Mouse (Mus musculus) MEL (cell line): ENCODE results near the gene Tmem121. TPM values are rescaled to one million over a fixed set of nuclear protein-coding genes. Genes with fewer than 3 reads are reported as not detected.

Experiments
- DNase-seq: peaks from one replicate; pipeline ENCODE4 v3.0.0; 2011; ENCODE audit warnings: low read depth, low spot score
- H3K27ac ChIP-seq: 2 replicates; pipeline ENCODE4 v1.5.1; 2012; ENCODE audit warnings: low read depth, mild to moderate bottlenecking, control low read depth, low read length, moderate library complexity; ENCODE audit not compliant: control insufficient read depth
- H3K27me3 ChIP-seq, 2 experiments: fragments of 150-350 bp in 1 of 2; sonication (generic) in 1 of 2; 2 replicates each; pipeline ENCODE4 v1.6.1; 2012; ENCODE audit warnings: low read length in 2 of 2, mild to moderate bottlenecking in 2 of 2, improper control_type of control experiment in 1 of 2, moderate library complexity in 1 of 2; ENCODE audit not compliant: insufficient read depth in 2 of 2, control insufficient read depth in 1 of 2
- H3K36me3 ChIP-seq, 2 experiments: 2 replicates each; pipeline ENCODE4 v1.6.1; 2012 to 2014; ENCODE audit warnings: low read length in 2 of 2, improper control_type of control experiment in 1 of 2, inconsistent platforms in 1 of 2, mild to moderate bottlenecking in 1 of 2; ENCODE audit not compliant: insufficient read depth in 2 of 2, control insufficient read depth in 1 of 2
- H3K4me1 ChIP-seq, 2 experiments: fragments of 150-350 bp in 1 of 2; sonication (generic) in 1 of 2; 2 replicates each; pipeline ENCODE4 v1.6.1; 2012; ENCODE audit warnings: low read length in 2 of 2, improper control_type of control experiment in 1 of 2, mild to moderate bottlenecking in 1 of 2; ENCODE audit not compliant: insufficient read depth in 2 of 2, control insufficient read depth in 1 of 2
- H3K4me3 ChIP-seq, 2 experiments: fragments of 150-350 bp in 1 of 2; sonication (generic) in 1 of 2; 2 replicates each; pipeline ENCODE4 v1.5.1; 2012; ENCODE audit warnings: low read depth in 2 of 2, low read length in 2 of 2, mild to moderate bottlenecking in 2 of 2, moderate library complexity in 2 of 2, control low read depth in 1 of 2, improper control_type of control experiment in 1 of 2; ENCODE audit not compliant: control insufficient read depth in 1 of 2, insufficient read depth in 1 of 2
- H3K79me2 ChIP-seq: 2 replicates; pipeline ENCODE4 v1.6.1; 2012; ENCODE audit warnings: mild to moderate bottlenecking, low read length, moderate library complexity; ENCODE audit not compliant: control insufficient read depth, poor library complexity, insufficient read depth
- H3K9ac ChIP-seq: 2 replicates; pipeline ENCODE4 v1.6.1; 2012; ENCODE audit warnings: low read depth, mild to moderate bottlenecking, control low read depth, low read length, moderate library complexity; ENCODE audit not compliant: control insufficient read depth, poor library complexity, severe bottlenecking
- H3K9me3 ChIP-seq: fragments of 150-350 bp; sonication (generic); replicated peaks from 2 replicates; pipeline ENCODE4 v1.6.1; 2012; ENCODE audit warnings: mild to moderate bottlenecking, low read length, improper control_type of control experiment, moderate library complexity; ENCODE audit not compliant: insufficient read depth
- CHD1 ChIP-seq: IDR thresholded peaks from 2 replicates; pipeline ENCODE4 v1.6.1; 2012; ENCODE audit warnings: low read depth, mild to moderate bottlenecking, inconsistent platforms, low read length, improper control_type of control experiment
- CTCF ChIP-seq, 3 experiments: IDR thresholded peaks in 2 of 3; conservative IDR thresholded peaks in 1 of 3; 2 replicates each; pipeline ENCODE4 v1.5.1; 2011 to 2012; ENCODE audit warnings: low read length in 3 of 3, low read depth in 2 of 3, mild to moderate bottlenecking in 2 of 3, improper control_type of control experiment in 1 of 3, inconsistent platforms in 1 of 3, mixed read lengths in 1 of 3, moderate library complexity in 1 of 3; ENCODE audit not compliant: control insufficient read depth in 1 of 3, insufficient read depth in 1 of 3, poor library complexity in 1 of 3, severe bottlenecking in 1 of 3
- GATA1 ChIP-seq: IDR thresholded peaks from 2 replicates; pipeline ENCODE4 v1.6.1; 2011; ENCODE audit warnings: low read depth, low read length, improper control_type of control experiment
- HCFC1 ChIP-seq: IDR thresholded peaks from 2 replicates; pipeline ENCODE4 v1.6.1; 2012; ENCODE audit warnings: low read depth, mild to moderate bottlenecking, inconsistent platforms, low read length, improper control_type of control experiment, moderate library complexity
- MAFK ChIP-seq: IDR thresholded peaks from 2 replicates; pipeline ENCODE4 v1.6.1; 2011; ENCODE audit warnings: low read depth, mild to moderate bottlenecking, low read length, improper control_type of control experiment, borderline replicate concordance
- MAZ ChIP-seq: IDR thresholded peaks from 2 replicates; pipeline ENCODE4 v1.6.1; 2012; ENCODE audit warnings: low read depth, mild to moderate bottlenecking, inconsistent platforms, low read length, improper control_type of control experiment
- POLR2A ChIP-seq, 2 experiments: IDR thresholded peaks; 2 replicates each; pipeline ENCODE4 v1.6.1; 2011 to 2012; ENCODE audit warnings: low read length in 2 of 2, mild to moderate bottlenecking in 2 of 2, control low read depth in 1 of 2, improper control_type of control experiment in 1 of 2, low read depth in 1 of 2, moderate library complexity in 1 of 2; ENCODE audit not compliant: control insufficient read depth in 1 of 2, insufficient read depth in 1 of 2, poor library complexity in 1 of 2
- POLR2AphosphoS5 ChIP-seq: IDR thresholded peaks from 2 replicates; pipeline ENCODE4 v1.6.1; 2012; ENCODE audit warnings: low read depth, borderline replicate concordance, mild to moderate bottlenecking, inconsistent platforms, low read length, moderate library complexity, mixed read lengths
- RAD21 ChIP-seq: IDR thresholded peaks from 2 replicates; pipeline ENCODE4 v1.6.1; 2011; ENCODE audit warnings: mild to moderate bottlenecking, low read depth, low read length, improper control_type of control experiment
- polyA plus RNA-seq, 2 experiments: library from polyadenylated mRNA; stranded (reverse) in 1 of 2; unstranded in 1 of 2; fragments of >175 nt in 1 of 2; fragments of >200 nt in 1 of 2; gene quantifications; 2 replicates each; pipeline versions ENCODE4 v1.2.1 to v1.2.4; 2012; ENCODE audit warnings: low replicate concordance in 2 of 2, low read depth in 1 of 2; ENCODE audit not compliant: insufficient read length in 2 of 2, insufficient read depth in 1 of 2, missing spikeins in 1 of 2
- total RNA-seq: library from RNA; depleted of rRNA; stranded (reverse); fragments of 300-350 nt; gene quantifications from 2 replicates; pipeline ENCODE4 v1.2.3, GENCODE M21; 2012

Tmem121 gene
- total and polyA plus RNA-seq, 3 experiments: 17.0 to 35.2 TPM; not detected in 1

- no peak overlapping the region for H3K4me3 ChIP-seq
- H3K4me1 ChIP-seq: peaks cover 6 to 20% of the 10 kb centered on the region in 2 experiments
- H3K9me3 ChIP-seq: no peaks in the 10 kb centered on the region
- peaks cover 0 to 8% of the 10 kb centered on the region in 2 experiments; a peak in 2 of 4 replicates for H3K36me3 ChIP-seq
- no peak for DNase-seq
- no peak overlapping the region for H3K9ac ChIP-seq
- TF ChIP-seq GATA1: no peak
- H3K79me2 ChIP-seq: peaks cover 10% of the 10 kb centered on the region
- no peak overlapping the region for H3K27ac ChIP-seq
- no peaks in the 10 kb centered on the region for H3K27me3 ChIP-seq
These were observed 28.2 kb upstream of the Tmem121 start for GRCm38 (mm10) chr12:113157521-113157920.

GRCm38 (mm10) chr12:113157971-113158370, 27.8 kb upstream of the Tmem121 start:
- Histone ChIP-seq H3K4me3 (no peak overlapping the region), H3K36me3 (peaks cover 0 to 8% of the 10 kb centered on the region in 2 experiments; a peak in 2 of 4 replicates)

GRCm38 (mm10) chr12:113163561-113164006, 22.1 kb upstream of the Tmem121 start:
- Histone ChIP-seq H3K79me2 (no peaks in the 10 kb centered on the region), H3K4me1 (no peaks in the 10 kb centered on the region), H3K4me3 (no peak overlapping the region), H3K9me3 (no peaks in the 10 kb centered on the region), H3K36me3 (no peaks in the 10 kb centered on the region), H3K27me3 (no peaks in the 10 kb centered on the region), H3K27ac (no peak overlapping the region), H3K9ac (no peak overlapping the region)
- TF ChIP-seq RAD21 (no peak), MAFK (no peak), GATA1 (no peak)
- no peak for DNase-seq

More at GRCm38 (mm10) chr12:113157971-113158370, 27.8 kb upstream of the Tmem121 start:
- no peak overlapping the region for H3K9ac ChIP-seq
- peaks cover 10% of the 10 kb centered on the region for H3K79me2 ChIP-seq
- no peak overlapping the region for H3K27ac ChIP-seq
- H3K27me3 ChIP-seq: no peaks in the 10 kb centered on the region
- H3K9me3 ChIP-seq: no peaks in the 10 kb centered on the region
- H3K4me1 ChIP-seq: peaks cover 6 to 15% of the 10 kb centered on the region in 2 experiments
- no peak for TF ChIP-seq CTCF (IDR thresholded peaks at IDR 0.05 in 2 of 3, conservative IDR thresholded peaks at IDR 0.05 in 1 of 3; ENCODE audit: control insufficient read depth in 1 of 3, insufficient read depth in 1 of 3, low read depth in 2 of 3, low read length in 3 of 3, poor library complexity in 1 of 3, severe bottlenecking in 1 of 3)
- DNase-seq: no peak

- no peaks in the 10 kb centered on the region for H3K79me2 ChIP-seq
- no peak overlapping the region for H3K4me3 ChIP-seq
- no peak overlapping the region for H3K9ac ChIP-seq
- no peak for DNase-seq
- H3K36me3 ChIP-seq: no peaks in the 10 kb centered on the region
- TF ChIP-seq MAZ (no peak), MAFK (no peak), POLR2AphosphoS5 (no peak), POLR2A (IDR thresholded peaks at IDR 0.05; ENCODE audit: control insufficient read depth in 1 of 2, insufficient read depth in 1 of 2, low read depth in 1 of 2, low read length in 2 of 2, poor library complexity in 1 of 2) (no peak), CHD1 (no peak), HCFC1 (no peak), RAD21 (no peak)
- H3K4me1 ChIP-seq: no peaks in the 10 kb centered on the region
- H3K27ac ChIP-seq: no peak overlapping the region
- no peaks in the 10 kb centered on the region for H3K27me3 ChIP-seq
- no peaks in the 10 kb centered on the region for H3K9me3 ChIP-seq
These were observed 17.6 kb upstream of the Tmem121 start for GRCm38 (mm10) chr12:113168031-113168536.
